Mouse (Mus musculus) brown adipose tissue, adult 24 weeks (tissue): Measurements from ENCODE around the gene Adam10. TPM values are rescaled to one million over a fixed set of nuclear protein-coding genes. Genes with fewer than 3 reads are reported as not detected.

ENCODE experiments used
- H3K27ac ChIP-seq: fragments of 200-500 bp; replicated peaks from 2 replicates; pipeline ENCODE4 v1.5.1; 2012; ENCODE audit warnings: low read depth, mild to moderate bottlenecking, low read length
- H3K4me1 ChIP-seq: fragments of 200-500 bp; 2 replicates; pipeline ENCODE4 v1.6.1; 2012; ENCODE audit warnings: low read length, mixed read lengths; ENCODE audit not compliant: control insufficient read depth, insufficient read depth, insufficient read length
- H3K4me3 ChIP-seq: fragments of 200-500 bp; 2 replicates; pipeline ENCODE4 v1.5.1; 2012; ENCODE audit warnings: low read depth, mild to moderate bottlenecking, low read length, moderate library complexity; ENCODE audit not compliant: insufficient read depth
- polyA plus RNA-seq: library from polyadenylated mRNA; stranded (reverse); fragments of >200 nt; gene quantifications from 2 replicates; pipeline ENCODE4 v1.2.4, GENCODE M21; 2012; ENCODE audit not compliant: missing spikeins, insufficient read depth, insufficient read length

The Adam10 gene
- polyA plus RNA-seq, 1 experiment, result 15.4 TPM

DNA sequence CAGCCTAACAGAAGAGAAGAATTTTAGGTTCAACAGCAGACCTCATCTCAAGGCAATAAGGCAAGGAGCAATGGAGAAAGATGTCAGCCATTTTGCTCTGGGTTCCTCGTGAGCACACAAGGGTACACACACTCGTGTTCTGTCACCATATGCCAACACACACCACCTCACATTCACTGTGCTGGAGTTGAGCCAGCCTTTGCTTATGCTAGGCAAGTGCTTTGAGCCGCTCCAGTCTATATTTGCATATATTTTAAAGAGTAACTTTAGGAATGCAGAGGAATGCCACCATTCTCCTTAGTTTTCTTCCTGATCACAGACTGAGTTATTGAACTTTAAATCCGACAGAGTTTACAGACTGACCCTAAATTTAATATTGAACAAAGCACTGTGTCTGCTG is 111.8 kb downstream of the Adam10 start:
- no peaks in the 10 kb centered on the region for H3K4me1 ChIP-seq
- no peak overlapping the region for H3K4me3 ChIP-seq
- no peak overlapping the region for H3K27ac ChIP-seq

DNA sequence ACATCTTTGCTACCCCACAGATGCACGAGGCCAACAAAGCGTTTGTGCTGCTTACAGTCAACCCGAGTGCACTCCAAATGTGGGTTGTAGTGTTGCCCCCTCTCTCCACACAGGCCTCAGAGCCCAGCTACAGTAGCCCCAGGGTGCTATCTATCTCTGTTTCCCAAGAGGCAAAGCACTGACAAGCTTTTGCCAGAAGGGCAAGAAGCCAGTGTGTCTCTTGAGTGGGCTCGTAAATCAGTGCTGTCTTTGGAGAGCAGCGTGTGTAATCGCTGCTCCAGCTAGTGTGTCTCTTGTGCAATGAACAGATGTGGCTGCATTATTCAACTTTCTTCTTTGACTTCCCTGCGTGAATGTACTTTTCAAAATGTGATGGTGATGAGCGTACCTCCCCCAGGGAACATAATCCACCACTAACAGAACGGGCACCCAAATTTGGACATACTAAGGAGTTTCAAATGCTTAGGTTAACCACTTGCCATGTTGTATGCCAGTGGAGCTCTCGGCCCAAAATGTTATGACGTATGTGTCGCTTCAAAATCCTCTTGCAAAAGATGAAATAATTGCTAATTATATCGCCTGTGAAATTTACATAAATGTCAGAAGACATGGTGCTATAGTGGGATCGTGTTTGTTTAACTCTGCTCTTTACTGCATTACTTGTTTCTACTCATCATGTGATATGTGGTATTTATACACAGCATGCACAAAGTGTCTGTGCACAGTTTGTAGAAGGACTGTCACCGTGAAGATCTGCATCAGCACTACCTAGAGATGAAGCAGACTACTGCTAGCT is 116.0 kb downstream of the Adam10 start:
- no peak overlapping the region for H3K27ac ChIP-seq
- no peak overlapping the region for H3K4me3 ChIP-seq
- no peaks in the 10 kb centered on the region for H3K4me1 ChIP-seq

DNA sequence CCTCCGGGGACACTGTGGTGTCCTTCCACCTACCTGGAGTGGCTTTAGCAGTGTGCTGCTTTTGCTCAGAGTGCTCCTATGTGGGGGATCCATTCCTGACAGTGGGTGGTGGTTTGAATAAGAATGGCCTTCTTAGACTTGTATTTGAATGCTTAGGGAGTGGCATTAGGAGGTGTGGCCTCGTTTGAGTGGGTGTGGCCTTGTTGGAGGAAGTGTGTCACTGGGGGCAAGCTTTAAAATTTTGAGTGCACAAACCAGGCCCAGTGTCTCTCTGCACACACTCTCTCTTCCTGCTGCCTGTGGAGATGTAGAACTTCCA is 116.6 kb downstream of the Adam10 start:
- H3K27ac ChIP-seq, result no peak overlapping the region
- no peak overlapping the region for H3K4me3 ChIP-seq
- no peaks in the 10 kb centered on the region for H3K4me1 ChIP-seq

DNA sequence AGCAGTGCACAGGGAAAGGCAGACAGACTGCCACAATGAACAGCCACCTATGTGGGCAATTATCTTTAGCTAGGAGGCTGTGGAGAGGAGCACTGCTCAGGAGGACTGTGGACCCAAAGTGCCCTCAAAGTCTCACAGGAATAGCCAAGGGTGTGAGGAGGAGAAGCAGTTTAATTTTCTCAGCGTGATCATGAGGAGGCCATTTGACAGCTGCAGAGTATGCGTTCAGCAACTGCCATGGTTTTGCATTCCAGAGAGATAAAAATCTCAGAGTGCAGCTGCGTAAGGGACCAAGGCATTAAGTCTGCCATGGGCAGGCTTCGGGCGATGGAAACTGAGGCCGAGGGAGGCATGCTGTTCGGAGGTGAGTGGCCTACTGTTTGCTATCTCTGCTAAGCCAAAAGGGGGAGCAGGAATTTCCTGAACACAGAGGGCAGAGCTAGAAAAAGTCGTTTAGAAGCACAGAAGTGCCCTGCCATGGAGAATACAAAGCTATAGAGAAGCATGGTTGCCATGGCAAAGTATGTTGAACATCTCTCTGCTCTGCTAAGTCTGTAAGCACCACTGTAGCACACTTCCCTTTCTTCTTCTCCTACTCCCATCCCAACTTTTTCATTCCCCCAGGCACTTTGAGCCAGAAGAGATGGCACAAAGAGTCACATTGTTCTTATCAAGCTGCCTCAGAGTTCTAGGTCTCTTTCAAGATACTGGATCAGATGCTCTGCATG is 122.0 kb downstream of the Adam10 start:
- no peak overlapping the region for H3K27ac ChIP-seq
- H3K4me1 ChIP-seq, result no peaks in the 10 kb centered on the region
- no peak overlapping the region for H3K4me3 ChIP-seq

DNA sequence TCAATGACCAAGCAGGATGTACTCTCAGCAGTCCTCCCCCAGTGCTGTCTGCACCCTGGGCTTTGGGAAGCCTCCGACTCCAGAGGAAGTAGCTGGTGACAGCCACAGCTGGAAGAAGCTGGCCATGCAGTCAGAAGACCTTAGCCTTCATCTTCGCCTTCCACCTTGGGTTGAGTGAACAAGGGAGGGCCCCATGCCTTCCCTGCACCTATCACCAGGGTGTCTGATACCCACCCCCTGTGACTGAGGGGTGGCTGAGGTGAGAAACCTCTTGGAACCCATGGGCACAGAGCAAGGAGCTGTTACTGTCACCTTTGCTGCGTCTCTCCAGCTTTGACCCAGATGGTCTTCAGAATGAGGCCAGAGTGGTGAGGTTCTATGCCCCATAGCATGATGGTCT is 123.0 kb downstream of the Adam10 start:
- H3K4me1 ChIP-seq, result no peaks in the 10 kb centered on the region
- H3K4me3 ChIP-seq, result no peak overlapping the region
- H3K27ac ChIP-seq, result no peak overlapping the region

DNA sequence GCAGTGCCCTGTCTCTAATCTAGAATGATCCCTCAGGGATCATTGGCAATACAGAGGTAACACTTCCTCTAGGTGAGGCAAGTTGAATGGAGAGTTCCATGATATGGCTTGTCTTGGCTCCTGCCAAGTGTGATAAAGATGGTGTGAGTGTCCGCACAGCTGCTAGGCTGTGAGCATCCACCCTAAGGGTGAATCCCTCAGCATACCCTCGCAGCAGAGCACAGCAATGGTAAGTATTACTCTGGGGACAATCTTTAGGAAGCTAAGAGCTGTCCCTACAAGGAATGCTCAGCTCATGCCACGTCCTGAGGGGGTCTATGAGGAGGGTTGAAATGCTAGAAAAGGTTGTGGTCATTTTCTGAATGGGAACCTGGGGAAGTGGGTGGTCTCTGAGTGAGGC is 124.0 kb downstream of the Adam10 start:
- Histone ChIP-seq H3K4me1 (no peaks in the 10 kb centered on the region), H3K27ac (no peak overlapping the region), H3K4me3 (no peak overlapping the region)

DNA sequence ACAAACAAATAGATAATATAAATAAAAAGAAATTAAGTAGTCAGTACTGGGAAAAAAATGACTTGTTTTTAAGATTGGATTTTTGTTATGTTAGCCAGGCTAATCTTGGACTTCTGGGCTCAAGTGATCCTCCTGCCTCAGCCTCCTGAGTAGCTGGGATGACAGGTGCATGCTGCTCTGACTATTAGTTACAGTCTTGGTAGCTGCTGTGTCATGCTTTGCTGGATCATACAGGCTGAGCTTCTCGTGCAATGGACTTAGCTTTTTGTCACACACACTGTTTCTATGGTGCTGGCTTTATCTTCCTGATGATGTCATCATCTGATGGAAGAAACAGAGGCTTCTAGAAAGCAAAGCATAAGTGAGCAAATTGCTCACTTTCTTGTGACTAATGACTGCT is 127.3 kb downstream of the Adam10 start:
- Histone ChIP-seq H3K4me3 (no peak overlapping the region), H3K27ac (no peak overlapping the region)

DNA sequence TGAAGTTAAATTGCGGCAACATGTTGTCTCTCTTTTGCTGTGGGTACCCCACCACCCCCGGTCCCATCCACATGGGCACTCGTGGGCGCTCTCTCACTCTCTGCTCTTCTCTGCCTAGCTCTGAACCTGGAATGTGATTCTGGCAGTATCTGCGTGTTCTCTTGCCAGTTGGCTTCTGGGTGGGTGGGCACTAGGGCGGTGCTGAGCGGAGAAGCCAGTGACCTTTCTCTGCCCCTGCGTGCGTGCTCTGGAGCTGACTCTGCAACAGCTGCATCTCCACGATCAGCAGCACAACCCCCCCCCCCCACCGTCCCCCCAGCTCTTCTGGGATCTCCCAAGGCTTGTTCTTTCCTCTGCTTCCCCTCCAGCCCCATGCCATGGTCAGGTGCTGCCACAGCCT is 128.9 kb downstream of the Adam10 start:
- no peak overlapping the region for H3K4me3 ChIP-seq
- no peak overlapping the region for H3K27ac ChIP-seq
- H3K4me1 ChIP-seq, result no peaks in the 10 kb centered on the region

More for the DNA sequence above, 127.3 kb downstream of the Adam10 start:
- H3K4me1 ChIP-seq, result no peaks in the 10 kb centered on the region

DNA sequence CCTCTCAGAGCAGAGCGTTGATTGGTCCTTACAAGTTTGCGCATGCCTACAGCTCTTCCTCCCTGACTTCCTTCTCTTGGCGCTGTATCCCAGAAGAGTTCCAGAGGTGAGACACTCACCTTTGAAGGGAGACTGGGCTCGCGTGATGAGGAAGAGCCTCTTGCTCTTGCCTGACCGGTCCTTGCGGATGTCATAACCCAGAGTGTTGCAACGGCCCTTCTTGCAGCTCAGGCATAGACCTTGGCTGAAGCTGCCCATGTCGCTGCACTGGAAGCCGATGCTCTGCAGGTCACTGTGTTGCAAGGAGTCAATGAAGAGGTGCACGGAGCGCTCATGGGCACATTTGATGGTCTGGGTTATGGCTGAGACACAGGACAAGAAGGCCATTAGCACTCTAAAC is 133.8 kb downstream of the Adam10 start:
- no peak overlapping the region for H3K4me3 ChIP-seq
- H3K4me1 ChIP-seq, result no peaks in the 10 kb centered on the region
- H3K27ac ChIP-seq, result no peak overlapping the region

DNA sequence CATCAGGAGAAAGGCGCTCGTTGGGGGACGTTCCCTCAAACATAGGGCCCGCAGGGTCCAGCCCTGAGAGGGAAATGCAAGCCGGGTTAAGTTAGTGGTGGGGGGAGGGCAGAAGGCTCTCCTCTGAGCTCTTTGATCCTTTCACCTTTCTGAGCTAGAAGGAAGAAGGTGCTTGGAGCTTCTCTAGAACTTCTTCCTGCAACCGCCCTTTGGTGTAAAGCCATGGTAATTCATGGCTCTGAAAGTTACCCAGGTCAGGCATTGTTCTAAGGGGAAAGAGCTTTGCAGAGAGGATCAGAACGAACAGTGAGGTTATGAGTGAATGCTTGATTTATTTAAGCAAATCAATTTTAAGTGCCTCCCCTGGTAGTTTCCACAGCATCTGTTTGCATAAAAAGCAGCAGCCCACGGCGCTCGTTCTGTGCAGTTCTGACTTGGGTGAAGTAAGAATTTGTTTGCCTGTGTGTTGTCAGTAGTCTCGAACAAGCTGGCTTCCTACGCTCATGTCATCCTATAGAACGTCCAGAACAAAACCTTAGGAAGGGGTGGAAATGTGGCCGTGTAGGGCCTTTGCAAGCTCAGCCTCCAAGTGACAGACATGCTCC is 138.0 kb downstream of the Adam10 start:
- no peak overlapping the region for H3K4me3 ChIP-seq
- H3K4me1 ChIP-seq, result no peaks in the 10 kb centered on the region
- no peak overlapping the region for H3K27ac ChIP-seq

DNA sequence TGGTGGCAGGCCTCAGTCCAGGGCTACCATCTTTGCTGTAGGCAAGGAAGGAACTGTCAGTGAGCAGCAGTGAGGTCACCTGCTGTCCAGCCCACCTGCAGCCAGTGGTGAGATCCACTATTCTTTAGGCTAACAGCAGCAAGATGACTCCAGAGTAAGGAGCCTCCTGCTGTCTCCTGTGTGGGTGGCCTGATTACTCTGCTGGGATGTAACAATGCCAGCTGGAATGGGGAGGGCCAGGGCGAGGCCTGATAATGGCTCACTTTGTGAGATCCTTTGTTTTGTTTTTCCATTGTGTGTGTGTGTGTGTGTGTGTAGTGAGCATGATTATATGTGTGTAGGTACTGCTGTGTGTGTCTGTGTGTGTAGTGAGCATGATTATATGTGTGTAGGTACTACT is 138.6 kb downstream of the Adam10 start:
- H3K27ac ChIP-seq, result no peak overlapping the region
- H3K4me3 ChIP-seq, result no peak overlapping the region
- no peaks in the 10 kb centered on the region for H3K4me1 ChIP-seq

DNA sequence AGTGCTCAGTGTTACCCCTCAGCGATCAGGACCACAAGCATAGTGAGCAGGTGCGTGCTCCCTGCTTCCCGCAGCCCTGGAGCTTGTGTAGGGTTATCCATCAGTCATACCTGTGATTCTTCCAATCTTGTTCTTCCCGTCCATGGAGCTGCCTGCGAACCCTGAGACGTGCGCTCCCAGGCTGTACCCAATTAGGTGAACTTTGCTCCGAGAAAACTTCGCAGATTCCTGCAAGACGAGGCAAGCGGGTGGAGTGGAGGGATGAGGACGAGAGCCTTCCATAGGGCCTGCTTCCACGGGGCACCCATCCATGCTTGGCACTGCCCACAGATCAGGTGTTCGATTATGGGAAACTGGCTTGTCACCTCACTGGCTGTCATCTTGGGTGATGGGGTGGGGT is 139.9 kb downstream of the Adam10 start:
- Histone ChIP-seq H3K4me1 (no peaks in the 10 kb centered on the region), H3K4me3 (no peak overlapping the region), H3K27ac (no peak overlapping the region)

DNA sequence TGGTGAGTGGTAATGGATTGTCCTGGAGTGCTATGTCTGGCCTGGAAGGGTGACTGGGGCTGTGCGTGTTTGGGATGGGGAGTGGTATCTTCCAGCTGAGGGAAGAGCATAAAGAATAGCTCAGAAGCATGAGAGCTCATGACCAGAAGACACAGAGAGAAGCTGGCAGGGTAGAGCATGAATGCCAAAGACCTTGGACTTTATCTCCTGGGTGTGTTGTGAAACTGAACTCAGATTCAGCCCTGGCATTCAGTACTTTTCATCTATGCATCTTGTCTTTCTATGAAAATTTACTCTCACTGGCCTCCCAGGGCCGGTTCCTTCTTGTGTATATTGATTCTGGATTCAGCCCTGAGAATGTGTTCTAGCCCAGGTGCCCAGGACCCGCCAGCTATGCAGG is 145.3 kb downstream of the Adam10 start:
- no peak overlapping the region for H3K27ac ChIP-seq
- H3K4me1 ChIP-seq, result no peaks in the 10 kb centered on the region
- H3K4me3 ChIP-seq, result no peak overlapping the region

DNA sequence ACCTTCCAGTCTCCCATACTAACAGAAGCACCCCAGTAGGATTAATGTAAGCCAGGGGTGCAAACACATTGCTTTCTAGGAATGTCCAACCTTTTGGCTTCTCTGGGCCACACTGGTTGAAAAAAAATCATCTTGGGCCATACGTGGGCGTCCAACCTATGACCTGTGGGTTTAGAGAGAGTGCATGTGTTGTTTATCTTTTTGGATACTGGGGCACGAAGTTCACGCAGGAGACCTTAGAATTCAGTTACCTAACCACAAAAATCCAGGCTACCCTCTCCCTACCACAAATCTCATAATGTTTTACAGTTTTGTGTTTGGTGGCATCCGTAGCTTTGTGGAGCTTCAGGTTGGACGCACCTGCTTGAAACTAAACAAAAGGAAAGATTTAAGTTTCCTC is 149.1 kb downstream of the Adam10 start:
- Histone ChIP-seq H3K4me3 (no peak overlapping the region), H3K27ac (no peak overlapping the region), H3K4me1 (peaks cover 10% of the 10 kb centered on the region; the same call in 1 of the 2 replicates)
